Mouse (Mus musculus) heart, adult 2 months (tissue): Measurements from ENCODE around the gene Glipr2. TPM values are rescaled to one million over a fixed set of nuclear protein-coding genes. Genes with fewer than 3 reads are reported as not detected.

ENCODE experiments used
- DNase-seq, 2 experiments: peaks; one replicate each; pipeline ENCODE4 v3.0.0; 2021
- H3K27ac ChIP-seq: fragments of 200-600 bp; 2 replicates; pipeline ENCODE4 v1.8.1; 2022
- H3K27me3 ChIP-seq: fragments of 200-500 bp; 2 replicates; pipeline ENCODE4 v1.6.1; 2012; ENCODE audit warnings: mild to moderate bottlenecking, low read length, inconsistent platforms, mixed read lengths; ENCODE audit not compliant: control insufficient read depth, insufficient read depth
- H3K36me3 ChIP-seq: fragments of 200-500 bp; 2 replicates; pipeline ENCODE4 v1.6.1; 2012; ENCODE audit warnings: low read length, inconsistent platforms; ENCODE audit not compliant: control insufficient read depth, insufficient read depth
- H3K4me1 ChIP-seq: fragments of 200-500 bp; 2 replicates; pipeline ENCODE4 v1.6.1; 2011; ENCODE audit warnings: low read length; ENCODE audit not compliant: control insufficient read depth, insufficient read depth
- H3K4me3 ChIP-seq: fragments of 200-600 bp; 2 replicates; pipeline ENCODE4 v1.8.1; 2022
- H3K79me2 ChIP-seq: fragments of 200-500 bp; replicated peaks from 2 replicates; pipeline ENCODE4 v1.6.1; 2012; ENCODE audit warnings: mild to moderate bottlenecking, inconsistent platforms, low read length, moderate library complexity, mixed read lengths; ENCODE audit not compliant: control insufficient read depth, insufficient read depth
- H3K9ac ChIP-seq: fragments of 200-500 bp; 2 replicates; pipeline ENCODE4 v1.6.1; 2012; ENCODE audit warnings: low read depth, mild to moderate bottlenecking, control low read depth, inconsistent platforms, low read length, mixed read lengths
- CTCF ChIP-seq: fragments of 200-600 bp; IDR thresholded peaks from 2 replicates; pipeline ENCODE4 v1.8.1; 2022; ENCODE audit warnings: antibody characterized with exemption, mild to moderate bottlenecking, moderate library complexity
- EP300 ChIP-seq: fragments of 200-500 bp; IDR thresholded peaks from 2 replicates; pipeline ENCODE4 v1.6.1; 2011; ENCODE audit warnings: low read depth, low read length, control low read depth; ENCODE audit not compliant: insufficient read depth
- POLR2A ChIP-seq: fragments of 200-500 bp; IDR thresholded peaks from 2 replicates; pipeline ENCODE4 v1.6.1; 2011; ENCODE audit warnings: mild to moderate bottlenecking, low read depth, low read length, control low read depth; ENCODE audit not compliant: insufficient read depth
- WGBS: fragments of 180-500 bp; shearing (Covaris S2); methylation state at CpG from one replicate; pipeline ENCODE4 v1.1.7; 2018; 5-methylcytosine and 5-hydroxymethylcytosine counted together
- intact Hi-C: fragments of 180-260 bp; cut with DNase I; formaldehyde crosslinking; loops from one replicate; pipeline ENCODE4 v1.15.1; 2025
- polyA plus RNA-seq: library from polyadenylated mRNA; depleted of rRNA; stranded (reverse); fragments of >200 nt; gene quantifications from 2 replicates; pipeline ENCODE4 v1.2.3, GENCODE M21; 2012
- total RNA-seq, 2 experiments: library from RNA; stranded (reverse); gene quantifications; 2 replicates each; pipeline ENCODE4 v1.2.3; 2021

Gene Glipr2
- total and polyA plus RNA-seq, 3 experiments = 2.1 to 5.3 (median 5.2) TPM

DNA sequence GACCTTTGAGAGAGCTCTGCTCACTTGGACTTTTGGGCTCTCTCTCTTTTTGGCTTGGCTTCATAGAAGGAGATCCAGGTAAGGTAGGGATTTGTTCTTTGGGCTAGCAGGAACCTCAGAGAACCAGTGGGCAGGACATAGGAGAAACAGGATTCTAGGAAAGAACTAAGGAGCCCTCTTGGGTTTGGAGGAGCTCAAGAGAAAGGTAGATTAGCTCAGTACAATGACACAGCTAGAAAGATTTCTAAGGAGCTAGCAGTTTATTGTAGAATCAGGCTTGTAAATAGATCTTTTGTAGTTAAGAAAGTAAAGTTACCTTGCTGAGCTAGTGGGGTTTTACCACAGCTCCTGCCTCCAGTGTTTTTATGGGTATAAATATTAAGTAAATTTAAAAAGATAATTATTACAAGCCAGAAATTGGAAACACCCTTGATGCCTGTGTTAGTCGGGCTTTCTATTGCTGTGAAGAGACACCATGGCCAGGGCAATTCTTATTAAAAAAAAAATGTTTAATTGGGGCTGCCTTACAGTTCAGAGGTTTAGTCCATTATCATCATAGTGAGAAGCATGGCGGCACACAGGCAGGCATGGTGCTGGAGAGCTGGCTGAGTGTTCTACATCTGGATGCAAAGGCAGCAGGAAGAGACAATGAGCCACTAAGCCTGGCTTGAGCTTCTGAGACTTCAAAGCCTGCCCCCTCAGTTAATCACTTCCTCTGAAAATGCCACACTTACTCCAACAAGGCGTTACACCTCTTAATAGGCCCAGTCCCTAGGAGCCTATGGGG is 47.6 kb downstream of the Glipr2 start:
- Histone ChIP-seq H3K4me1 (no peaks in the 10 kb centered on the region), H3K79me2 (no peaks in the 10 kb centered on the region), H3K36me3 (no peaks in the 10 kb centered on the region), H3K27me3 (no peaks in the 10 kb centered on the region), H3K9ac (no peak overlapping the region), H3K4me3 (no peak overlapping the region), H3K27ac (no peak overlapping the region)
- TF ChIP-seq POLR2A (no peak), EP300 (no peak), CTCF (no peak)
- no peak for DNase-seq
- 77% methylated on average over 3 of the region's 3 CpGs for WGBS
- intact Hi-C loops = no loop called here

DNA sequence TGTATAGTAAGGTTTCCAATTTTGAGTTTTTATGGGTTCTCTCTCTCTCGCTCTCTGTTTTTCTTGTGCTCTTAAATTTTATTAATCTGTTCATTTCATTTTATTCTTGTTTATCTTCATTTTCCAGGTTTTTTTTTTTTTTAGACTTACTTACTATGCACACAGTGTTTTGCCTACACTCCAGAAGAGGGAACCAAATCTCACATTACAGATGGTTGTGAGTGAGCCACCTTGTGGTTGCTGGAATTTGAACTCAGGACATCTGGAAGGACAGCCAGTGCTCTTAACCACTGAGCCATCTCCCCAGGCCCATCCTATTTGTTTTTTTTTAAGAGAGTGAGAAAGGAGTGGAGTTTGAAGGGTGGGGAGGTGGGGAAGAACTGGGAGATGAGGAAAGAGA is 53.0 kb downstream of the Glipr2 start:
- 93% methylated on average over 1 of the region's 1 CpGs for WGBS
- 0 out of 2 replicates have a peak, but pooled peaks have one; percentile 9 for TF ChIP-seq CTCF
- no peak for TF ChIP-seq POLR2A
- DNase-seq = no peak
- H3K4me3 ChIP-seq = no peak overlapping the region
- H3K36me3 ChIP-seq = peaks cover 13% of the 10 kb centered on the region
- H3K27me3 ChIP-seq = no peaks in the 10 kb centered on the region
- H3K79me2 ChIP-seq = peaks cover 6% of the 10 kb centered on the region
- intact Hi-C loops = no loop called here
- no peak overlapping the region for H3K9ac ChIP-seq
- peaks cover 8% of the 10 kb centered on the region for H3K4me1 ChIP-seq
- H3K27ac ChIP-seq = no peak overlapping the region

DNA sequence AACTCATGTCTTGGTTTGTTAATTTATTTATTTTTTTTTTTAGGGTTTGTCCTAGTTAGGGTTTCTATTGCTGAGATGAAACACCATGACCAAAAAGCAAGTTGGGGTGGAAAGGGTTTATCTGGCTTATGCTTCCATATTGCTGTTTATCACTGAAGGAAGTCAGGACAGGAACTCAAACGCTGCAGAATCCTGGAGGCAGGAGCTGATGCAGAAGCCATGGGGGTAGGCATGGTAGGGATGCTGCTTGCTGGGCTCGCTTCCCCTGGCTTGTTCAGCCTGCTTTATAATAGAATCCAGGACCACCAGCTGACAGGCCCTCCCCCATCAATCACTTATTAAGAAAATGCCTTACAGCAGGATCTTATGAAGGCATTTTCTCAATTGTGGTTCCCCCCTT is 53.7 kb downstream of the Glipr2 start:
- intact Hi-C loops = no loop called here
- Histone ChIP-seq H3K79me2 (peaks cover 8% of the 10 kb centered on the region), H3K4me1 (peaks cover 10% of the 10 kb centered on the region), H3K4me3 (no peak overlapping the region), H3K27ac (no peak overlapping the region), H3K27me3 (no peaks in the 10 kb centered on the region), H3K36me3 (peaks cover 15% of the 10 kb centered on the region), H3K9ac (no peak overlapping the region)
- TF ChIP-seq EP300 (no peak), POLR2A (no peak), CTCF (no peak)
- no peak for DNase-seq
- WGBS = 52% methylated on average over 2 of the region's 2 CpGs

DNA sequence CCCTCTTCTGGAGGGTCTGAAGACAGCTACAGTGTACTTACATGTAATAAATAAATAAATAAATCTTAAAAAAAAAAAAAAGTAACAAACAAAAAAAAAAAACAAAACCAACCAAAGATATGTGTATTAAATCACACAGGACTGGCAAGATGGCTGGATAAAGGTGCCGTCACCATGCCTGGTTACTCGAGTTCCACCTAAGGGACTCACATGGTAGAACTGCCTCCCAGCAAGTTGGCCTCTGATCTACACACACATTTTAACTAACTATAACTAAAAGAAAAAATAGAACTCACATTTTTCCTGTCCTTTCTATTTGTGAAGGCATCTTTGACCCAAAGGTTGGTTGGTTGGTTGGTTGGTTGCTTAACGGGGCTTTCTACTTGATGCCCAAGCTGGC is 54.6 kb downstream of the Glipr2 start:
- peak overlapping the region; percentile 75 for H3K27ac ChIP-seq
- WGBS = 71% methylated on average over 3 of the region's 3 CpGs
- H3K4me3 ChIP-seq = peak overlapping the region; percentile 70
- DNase-seq = no peak
- H3K79me2 ChIP-seq = peaks cover 8% of the 10 kb centered on the region
- no peaks in the 10 kb centered on the region for H3K27me3 ChIP-seq
- no peak overlapping the region for H3K9ac ChIP-seq
- H3K4me1 ChIP-seq = peaks cover 10% of the 10 kb centered on the region
- intact Hi-C loops = no loop called here
- TF ChIP-seq POLR2A (no peak), EP300 (no peak), CTCF (no peak)
- H3K36me3 ChIP-seq = peaks cover 18% of the 10 kb centered on the region

DNA sequence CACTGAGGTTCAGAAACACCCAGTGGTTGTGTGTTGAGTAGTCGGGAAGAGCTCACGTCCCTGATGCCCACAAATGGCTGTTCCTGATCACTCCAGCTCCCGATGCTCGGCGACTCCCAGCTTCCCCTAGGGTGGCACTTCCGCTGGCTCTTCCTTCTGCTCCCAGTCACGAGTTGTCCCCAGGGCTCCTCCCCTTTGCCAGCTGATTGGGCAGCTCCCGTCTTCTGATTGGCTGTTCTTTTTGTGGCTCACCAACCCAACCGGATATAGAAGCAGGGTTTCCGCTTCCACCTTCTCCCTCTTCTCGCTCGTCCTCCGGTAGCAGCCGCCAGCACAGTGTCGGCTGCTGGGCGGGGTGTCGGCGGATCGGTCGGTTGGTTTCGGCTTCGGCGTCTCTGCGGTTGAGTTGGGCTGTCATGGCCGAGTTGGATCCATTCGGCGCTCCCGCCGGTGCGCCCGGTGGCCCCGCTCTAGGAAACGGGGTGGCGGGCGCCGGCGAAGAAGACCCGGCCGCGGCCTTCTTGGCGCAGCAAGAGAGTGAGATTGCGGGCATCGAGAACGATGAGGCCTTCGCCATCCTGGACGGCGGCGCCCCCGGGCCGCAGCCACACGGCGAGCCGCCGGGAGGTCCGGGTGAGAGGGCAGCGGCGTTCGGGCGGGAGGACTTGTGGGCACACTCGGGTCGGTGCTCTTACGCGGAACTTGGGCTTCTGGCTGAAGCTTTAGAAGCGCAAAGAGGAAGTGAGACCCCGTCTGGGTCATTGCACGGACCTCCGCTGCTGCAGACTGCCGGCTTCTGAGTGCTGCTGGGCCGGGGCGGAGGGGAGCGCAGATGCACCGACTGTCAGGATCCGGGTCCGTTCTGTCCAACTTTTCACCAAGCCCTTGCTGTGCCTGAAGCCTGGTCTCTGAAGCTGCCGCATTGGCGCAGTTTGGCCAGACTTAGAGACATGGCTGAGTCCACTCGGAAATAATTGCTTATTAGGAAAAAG is 55.5 kb downstream of the Glipr2 start:
- Histone ChIP-seq H3K27me3 (no peaks in the 10 kb centered on the region), H3K4me3 (peak overlapping the region; percentile 70), H3K36me3 (peaks cover 18% of the 10 kb centered on the region), H3K27ac (peak overlapping the region; percentile 75), H3K4me1 (peaks cover 10% of the 10 kb centered on the region), H3K79me2 (peaks cover 8% of the 10 kb centered on the region), H3K9ac (peak overlapping the region; percentile 72)
- DNase-seq = peak; percentile 89 to 95
- intact Hi-C loops = no loop called here
- TF ChIP-seq POLR2A = peak; percentile 96
- no peak for TF ChIP-seq CTCF
- peak; percentile 75; the same call in 1 of the 2 replicates for TF ChIP-seq EP300
- WGBS = under 1% methylated on average over 77 of the region's 77 CpGs
